Mouse (Mus musculus) effector memory CD4-positive, alpha-beta T cell, adult 7 months (primary cell): Measurements from ENCODE around the gene Tmem151b. TPM values are rescaled to one million over a fixed set of nuclear protein-coding genes. Genes with fewer than 3 reads are reported as not detected.

Source experiments
- polyA plus RNA-seq: library from polyadenylated mRNA; unstranded; fragments of 100-300 nt; shearing (Covaris generic); gene quantifications from one replicate; pipeline ENCODE4 v1.2.1, GENCODE M21; 2017

Gene Tmem151b
- polyA plus RNA-seq = 0.23 TPM

DNA sequence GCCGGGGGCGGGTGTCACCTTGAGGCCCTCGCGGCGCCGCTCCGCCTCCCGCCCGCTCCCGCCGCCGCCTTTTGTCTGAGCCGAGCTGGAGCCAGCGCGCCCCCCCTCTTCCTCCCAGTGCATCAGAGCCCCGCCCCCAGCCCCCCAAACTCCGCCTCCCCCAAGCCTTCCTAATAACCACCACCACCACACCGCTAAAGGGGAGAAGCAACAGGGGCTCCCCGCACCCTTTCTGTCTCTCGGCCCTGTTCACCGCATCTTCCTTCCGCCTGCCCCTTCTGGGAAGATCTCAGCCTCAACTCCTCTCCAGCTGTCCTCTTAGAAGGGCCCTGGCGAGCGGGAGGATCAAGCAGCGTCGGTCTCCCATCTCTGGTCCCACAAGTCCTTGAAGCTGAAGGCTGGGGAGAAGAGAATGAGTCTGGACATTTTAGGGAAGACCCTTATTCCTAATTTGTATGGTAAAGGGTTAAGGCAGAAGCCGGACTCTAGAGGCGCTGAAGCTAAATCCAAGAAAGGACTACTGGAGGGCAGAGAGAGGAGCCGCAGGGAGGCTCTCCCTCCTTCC, at the start of gene Tmem151b:
Gene Tmem151b, minus strand, starts transcription at position 61 of the 565 bp plus-strand sequence.

DNA sequence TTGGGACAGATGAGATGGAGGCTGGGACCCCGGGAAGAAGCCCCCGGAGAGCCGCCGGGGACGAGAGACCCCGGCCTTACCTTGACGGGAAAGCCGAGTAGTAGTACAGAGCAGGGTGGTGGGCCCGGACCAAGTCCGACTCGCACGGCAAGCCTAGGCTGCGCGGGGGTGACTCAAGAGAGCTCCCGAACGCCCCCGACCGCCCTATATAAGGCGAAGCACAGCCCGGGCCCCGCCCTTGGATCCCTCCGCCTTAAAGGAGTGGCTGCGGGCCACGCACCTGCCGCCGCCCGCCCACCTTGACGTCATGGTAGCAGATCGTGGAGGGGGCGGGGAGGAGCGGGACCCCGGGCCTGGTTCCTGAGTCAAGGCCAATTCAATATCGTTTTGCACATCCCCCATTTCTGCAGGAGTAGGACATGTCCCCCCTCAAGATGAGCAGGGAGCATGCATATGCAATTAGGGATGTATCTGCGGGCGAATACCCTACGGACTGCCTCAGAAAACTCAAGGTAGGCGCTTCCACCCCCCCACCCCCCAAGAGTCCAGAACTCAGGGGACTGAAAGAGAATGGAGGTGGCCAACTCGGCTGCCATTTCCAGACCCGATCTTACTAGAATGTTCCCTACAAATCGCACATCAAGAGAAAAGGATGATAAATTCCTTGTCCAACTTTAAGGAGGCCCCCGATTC, 23.8 kb upstream of the Tmem151b start, which contains the start of gene Hsp90ab1:
Gene Hsp90ab1, minus strand, starts transcription at position 185 of the 693 bp plus-strand sequence.

DNA sequence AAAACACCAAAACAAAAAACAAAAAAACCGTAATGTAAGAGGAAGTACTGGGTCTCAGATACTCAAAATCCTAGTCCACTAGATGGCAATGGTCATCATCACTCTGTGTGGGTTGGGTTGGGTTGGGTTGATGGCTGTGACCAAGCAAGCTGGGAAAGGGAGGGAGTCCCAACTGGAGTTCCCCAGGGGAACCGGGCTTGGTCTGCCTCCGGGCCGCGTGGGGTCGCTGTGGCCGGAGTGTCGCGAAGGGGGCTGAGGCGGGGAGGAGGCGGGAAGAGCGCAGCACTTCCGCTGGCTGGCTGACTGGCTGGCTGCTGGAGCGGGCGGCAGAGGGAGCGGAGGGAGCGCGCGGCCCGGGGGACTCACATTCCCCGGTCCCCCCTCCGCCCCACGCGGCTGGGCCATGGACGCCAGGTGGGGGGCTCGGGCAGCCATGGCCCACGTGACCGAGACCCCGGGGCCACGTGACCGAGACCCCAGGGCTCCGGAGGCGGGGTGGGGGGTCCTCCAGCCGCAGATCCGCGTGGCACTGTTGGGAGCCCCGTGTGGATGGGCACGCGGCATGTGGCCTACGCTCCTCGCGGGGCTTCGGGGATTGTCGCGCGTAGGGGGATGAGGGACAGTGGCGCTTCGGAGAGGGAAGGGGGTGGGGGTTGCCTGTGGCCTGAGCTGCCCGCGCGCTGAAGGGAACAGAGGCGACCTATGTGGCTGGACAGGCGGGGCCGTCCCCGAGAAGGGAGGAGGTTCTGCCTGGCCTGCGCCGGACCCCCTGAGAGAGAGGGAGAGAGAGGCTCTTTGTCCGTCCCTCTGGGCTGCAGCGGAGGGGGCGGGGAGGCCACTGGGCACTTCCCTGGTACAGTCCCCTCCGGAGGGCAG, 14.4 kb upstream of the Tmem151b start, which contains the start of gene Slc35b2:
Gene Slc35b2, plus strand, starts transcription at position 220 of the 876 bp plus-strand sequence.

DNA sequence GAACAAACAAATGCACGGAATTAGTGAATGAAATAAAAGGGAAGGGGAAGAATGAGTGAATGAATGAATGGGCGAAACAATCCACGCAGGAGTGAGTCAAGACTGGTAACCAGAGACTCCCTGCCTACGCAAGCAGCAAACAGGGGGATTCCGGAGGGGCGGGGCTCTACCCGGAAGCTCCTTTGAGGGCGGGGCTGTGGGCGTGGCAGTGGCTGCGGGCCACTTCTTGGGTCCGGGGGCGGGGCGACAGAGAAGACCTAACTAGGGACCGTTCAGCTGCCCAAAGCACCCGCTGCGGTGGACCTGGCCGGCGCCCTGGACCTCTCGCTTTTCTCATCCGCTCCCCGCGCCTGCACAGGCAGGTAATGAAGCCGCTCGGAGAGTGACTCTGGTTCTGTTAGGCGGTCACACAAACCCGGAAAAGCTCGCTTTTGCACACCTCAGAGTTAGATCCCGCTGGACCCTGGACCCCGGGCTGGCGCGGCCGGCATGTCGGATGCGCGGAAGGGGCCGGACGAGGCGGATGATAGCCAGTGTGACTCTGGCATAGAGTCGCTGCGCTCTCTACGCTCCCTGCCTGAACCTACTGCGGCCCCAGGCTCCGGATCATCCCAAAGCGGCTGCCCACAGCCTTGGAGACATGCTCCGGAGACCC, 6.1 kb upstream of the Tmem151b start, which contains the start of gene Nfkbie:
Gene Nfkbie, plus strand, starts transcription at position 252 of the 655 bp plus-strand sequence.

DNA sequence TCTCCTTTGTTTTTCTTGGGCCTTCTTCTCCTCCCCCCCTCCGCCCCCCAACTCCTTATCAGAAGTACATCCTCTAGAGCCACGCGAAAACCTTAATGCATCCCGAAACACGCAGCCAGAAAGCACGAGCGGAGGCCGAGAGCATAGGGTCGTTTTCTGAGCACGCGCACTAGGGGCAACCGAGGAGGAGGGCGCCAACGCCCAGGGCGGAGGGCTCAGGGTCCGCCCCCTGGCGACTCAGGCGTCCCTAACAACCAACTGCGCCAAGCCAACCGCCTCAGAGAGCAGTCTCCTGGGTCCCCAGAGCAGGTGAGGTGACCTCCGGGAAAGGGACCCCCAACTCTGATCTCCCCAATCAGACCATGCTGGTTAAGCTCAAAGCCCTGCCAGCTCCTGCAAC, 26.2 kb downstream of the Tmem151b start, which contains the start of gene Tcte1:
Gene Tcte1, plus strand, starts transcription at position 172 of the 400 bp plus-strand sequence.

DNA sequence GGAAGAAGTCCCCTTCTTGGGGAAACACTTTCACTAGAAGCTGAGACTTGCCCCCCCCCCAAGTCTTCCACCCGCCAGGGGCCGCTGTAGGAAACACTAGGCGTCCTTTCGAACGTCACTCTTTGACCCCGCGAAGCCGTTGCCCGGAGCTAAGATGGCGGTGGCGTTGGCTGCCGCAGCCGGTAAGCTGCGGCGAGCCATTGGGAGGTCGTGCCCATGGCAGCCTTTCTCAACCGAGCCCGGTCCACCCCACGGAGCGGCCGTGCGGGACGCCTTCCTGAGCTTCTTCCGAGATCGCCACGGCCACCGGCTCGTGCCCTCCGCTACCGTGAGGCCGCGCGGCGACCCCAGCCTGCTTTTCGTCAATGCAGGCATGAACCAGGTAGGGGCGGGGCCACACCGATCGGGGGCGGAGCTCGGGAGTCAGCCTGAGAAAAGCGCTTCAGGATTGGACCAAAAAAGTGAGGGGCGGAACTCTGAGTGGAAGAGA, 42.7 kb downstream of the Tmem151b start, which contains the start of gene Aars2:
Gene Aars2, plus strand, starts transcription at position 142 of the 490 bp plus-strand sequence.

Other genes starting within 250 kb of the Tmem151b start
- gene Cdc5l, start 115.9 kb downstream of the Tmem151b start, polyA plus RNA-seq = 72.2 TPM
- gene Spats1, start 74.3 kb downstream of the Tmem151b start, polyA plus RNA-seq = 0.63 TPM
- gene Aars2, start 42.8 kb downstream of the Tmem151b start, polyA plus RNA-seq = 10.4 TPM
- not detected for gene Tcte1, start 26.2 kb downstream of the Tmem151b start, polyA plus RNA-seq
- gene Nfkbie, start 6.0 kb upstream of the Tmem151b start, polyA plus RNA-seq = 166 TPM
- 55.5 TPM for gene Slc35b2, start 14.2 kb upstream of the Tmem151b start, polyA plus RNA-seq
- gene Hsp90ab1, start 23.6 kb upstream of the Tmem151b start, polyA plus RNA-seq = 1,673 TPM
- 43.1 TPM for gene Slc29a1, start 49.9 kb upstream of the Tmem151b start, polyA plus RNA-seq
- gene Mymx, start 52.4 kb upstream of the Tmem151b start, polyA plus RNA-seq = not detected
- gene Capn11, start 109.6 kb upstream of the Tmem151b start, polyA plus RNA-seq = 0.80 TPM
- 37.2 TPM for gene Mrpl14, start 136.6 kb upstream of the Tmem151b start, polyA plus RNA-seq
- gene Tmem63b, start 137.2 kb upstream of the Tmem151b start, polyA plus RNA-seq = 13.8 TPM
- gene 1600014C23Rik, start 184.2 kb upstream of the Tmem151b start, polyA plus RNA-seq = not detected